Mouse (Mus musculus) cerebellum, adult 2 months (tissue): ENCODE results near the gene C8b.

Experiments
- CTCF ChIP-seq: fragments of 200-500 bp; IDR thresholded peaks from 2 replicates; pipeline ENCODE4 v1.5.1; 2011; ENCODE audit warnings: low read depth, mild to moderate bottlenecking, control low read depth, low read length, moderate library complexity, borderline replicate concordance; ENCODE audit not compliant: insufficient read depth
- POLR2A ChIP-seq: fragments of 200-500 bp; IDR thresholded peaks from 2 replicates; pipeline ENCODE4 v1.6.1; 2011; ENCODE audit warnings: low read length, control low read depth, borderline replicate concordance; ENCODE audit not compliant: insufficient read depth

DNA sequence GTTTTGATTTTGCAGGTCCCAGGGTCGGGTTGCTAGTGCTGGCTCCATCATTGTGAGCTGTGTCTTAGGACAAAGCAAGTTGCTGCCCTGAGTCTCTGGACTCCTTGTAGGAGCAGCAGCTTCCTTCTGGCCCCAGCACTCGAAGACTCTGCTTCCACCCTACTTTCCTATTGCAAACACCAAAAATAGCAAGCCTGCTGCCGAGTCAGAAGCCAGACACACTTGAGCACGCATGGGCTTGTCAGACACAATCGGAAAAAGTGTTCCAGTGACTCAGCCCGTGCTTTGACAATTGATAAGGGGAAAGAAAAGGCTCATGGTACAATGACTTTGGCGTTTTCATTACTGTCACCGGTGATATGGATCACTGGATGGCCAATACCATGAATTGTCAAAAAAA is 36.9 kb upstream of the C8b start:
- TF ChIP-seq CTCF (no peak), POLR2A (no peak)
